Mouse (Mus musculus) heart, adult 2 months (tissue): Measurements from ENCODE around the gene Larp6.
A peak's percentile ranks its signal among the peaks of the same experiment; 100 is the strongest.

ENCODE experiments used
- CTCF ChIP-seq: fragments of 200-600 bp; IDR thresholded peaks from 2 replicates; pipeline ENCODE4 v1.8.1; 2022; ENCODE audit warnings: antibody characterized with exemption, mild to moderate bottlenecking, moderate library complexity
- EP300 ChIP-seq: fragments of 200-500 bp; IDR thresholded peaks from 2 replicates; pipeline ENCODE4 v1.6.1; 2011; ENCODE audit warnings: low read depth, low read length, control low read depth; ENCODE audit not compliant: insufficient read depth
- POLR2A ChIP-seq: fragments of 200-500 bp; IDR thresholded peaks from 2 replicates; pipeline ENCODE4 v1.6.1; 2011; ENCODE audit warnings: mild to moderate bottlenecking, low read depth, low read length, control low read depth; ENCODE audit not compliant: insufficient read depth

- TF ChIP-seq CTCF (no peak), POLR2A (no peak), EP300 (0 out of 2 replicates have a peak, but pooled peaks have one; percentile 31)
Observed at GRCm38 (mm10) chr9:60776899-60777298, 64.1 kb downstream of the Larp6 start.
